Comparison of ENCODE assay signal across 25 mouse cellular contexts in the genomic region with DNA sequence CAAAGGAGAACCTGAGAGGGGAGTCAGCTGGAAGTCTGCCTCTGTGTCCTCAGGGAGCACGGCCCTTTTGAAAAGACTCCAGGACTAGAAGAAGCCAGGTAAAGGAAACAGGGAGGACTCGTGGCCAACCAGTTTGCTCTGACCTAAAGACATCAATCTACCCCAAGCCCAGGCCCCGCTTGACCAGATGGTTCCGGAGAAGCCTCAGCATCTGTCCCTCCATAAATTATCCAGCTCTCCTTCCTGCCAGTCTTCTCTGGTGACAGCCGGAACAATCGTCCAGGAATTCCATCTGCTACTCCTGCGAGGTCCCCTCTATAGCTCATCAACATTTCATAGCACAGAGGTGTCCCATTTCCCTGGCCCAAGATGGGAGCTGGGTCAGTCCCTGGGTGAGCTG. TPM values are rescaled to one million over a fixed set of nuclear protein-coding genes. Genes with fewer than 3 reads are reported as not detected.
DNase-seq lines count a peak whose midpoint lies in the region; TF ChIP-seq lines count a peak whose summit lies in the region.
"Had no signal": no experiment of that assay in that cellular context is flagged by ENCODE, and none has a peak within 500 bp of the region (broad histone marks: within the 10 kb centered on the region; RNA-seq: fewer than 3 reads in every experiment).

No protein-coding gene starts in this region.

- no peak overlapping the region for H3K27ac ChIP-seq in cerebellum, adult 2 months (ENCODE audit: insufficient read depth, low read length)
- H3K27ac ChIP-seq: forebrain, embryonic 12.5 days; hindbrain, postnatal 0 days; intestine, embryonic 15.5 days; layer of hippocampus, adult 2 months; liver, embryonic 12.5 days; midbrain, embryonic 13.5 days; stomach, embryonic 15.5 days had no signal

- TF ChIP-seq CTCF in cerebellum, adult 2 months (IDR thresholded peaks at IDR 0.05; ENCODE audit: borderline replicate concordance, insufficient read depth, low read depth, low read length): no peak

- 16% methylated on average over 7 of the region's 7 CpGs for WGBS in cerebellum, adult 2 months

- TF ChIP-seq POLR2A in cerebellum, adult 2 months (IDR thresholded peaks at IDR 0.05; ENCODE audit: borderline replicate concordance, insufficient read depth, low read length): no peak

- no peak overlapping the region for H3K4me3 ChIP-seq in cerebellum, adult 2 months (replicated peaks; ENCODE audit: insufficient read depth, low read depth, low read length)
- H3K4me3 ChIP-seq: erythroblast, embryonic 14.5 days; forebrain, embryonic 12.5 days; intestine, embryonic 15.5 days; layer of hippocampus, adult 2 months; liver, embryonic 12.5 days; megakaryocyte, embryonic 14.5 days; midbrain, embryonic 13.5 days; stomach, embryonic 15.5 days had no signal

- peaks cover 3% of the 10 kb centered on the region; the same call in 1 of the 2 replicates for H3K4me1 ChIP-seq in cerebellum, adult 2 months (ENCODE audit: control insufficient read depth, insufficient read depth, low read length)

- DNase-seq in cerebellum, postnatal 10 days: peak; percentile 43 to 51
- DNase-seq in cerebellum, adult 2 months: no peak
- peak; percentile 81 for DNase-seq in heart, adult 11 months
- DNase-seq in heart, postnatal 14 days: no peak
- DNase-seq in retina, embryonic 14.5 days (ENCODE audit: low spot score): peak; percentile 40
- DNase-seq in retina, postnatal 1 day: no peak
- no peak for DNase-seq in layer of hippocampus, adult 9-10 months (ENCODE audit: low spot score)
- DNase-seq in spleen, postnatal 4 days (ENCODE audit: low spot score in 2 of 2): no peak
- DNase-seq: adrenal gland, postnatal 36 days; cerebellum, adult 18-20 months; cerebellum, postnatal 25 days; heart, postnatal 4 days; left cerebral cortex, postnatal 4 days; liver, postnatal 0 days; lung, postnatal 36 days had no signal

- no peaks in the 10 kb centered on the region for H3K27me3 ChIP-seq in cerebellum, adult 2 months (ENCODE audit: control insufficient read depth, insufficient read depth, low read length)
- H3K27me3 ChIP-seq: forebrain, embryonic 12.5 days; intestine, embryonic 15.5 days; midbrain, embryonic 13.5 days; stomach, embryonic 15.5 days had no signal

- intact Hi-C loops in heart, postnatal 14 days (cut with DNase I): no loop called here

RNA-seq across cellular contexts. Expression of a gene that starts 1.8 kb away (rescaled TPM):
- polyA plus RNA-seq in cerebellum, adult 2 months (2012; rRNA removed): 64.8 and 65.9 TPM in 2 replicates
- total RNA-seq in heart, postnatal 14 days (2021): 10 to 100 TPM; 40.6 to 42.9 TPM

RNA-seq across cellular contexts. Expression of a gene that starts 12.6 kb away (rescaled TPM):
- polyA plus RNA-seq in cerebellum, adult 2 months (2012; rRNA removed): 8.8 and 9.0 TPM in 2 replicates
- total RNA-seq in heart, postnatal 14 days (2021): under 1 TPM; 0.68 to 0.84 TPM
- total RNA-seq: gastrocnemius, adult 18-20 months had no signal
- polyA plus RNA-seq: erythroblast, embryonic 14.5 days; liver, embryonic 12.5 days; liver, postnatal 0 days had no signal

RNA-seq across cellular contexts. Expression of a gene that starts 31.3 kb away (rescaled TPM):
- 26.8 and 28.1 TPM in 2 replicates for polyA plus RNA-seq in cerebellum, adult 2 months (2012; rRNA removed)
- total RNA-seq in heart, postnatal 14 days (2021): under 1 TPM; 0.50 to 0.85 TPM
- polyA plus RNA-seq: liver, postnatal 0 days had no signal

RNA-seq across cellular contexts. Expression of a gene that starts 36.8 kb away (rescaled TPM):
- 111 and 117 TPM in 2 replicates for polyA plus RNA-seq in cerebellum, adult 2 months (2012; rRNA removed)
- 10 to 100 TPM; 72.4 to 77.7 TPM for total RNA-seq in heart, postnatal 14 days (2021)

RNA-seq across cellular contexts. Expression of a gene that starts 36.8 kb away (rescaled TPM):
- polyA plus RNA-seq in cerebellum, adult 2 months (2012; rRNA removed): 62.5 and 65.2 TPM in 2 replicates
- 10 to 100 TPM; 19.1 to 27.3 TPM for total RNA-seq in heart, postnatal 14 days (2021)

Comparison
In these comparisons a context has a peak if more than half of its experiments do, and no peak if none do; other contexts are left out.
1. DNase-seq: peak in cerebellum, postnatal 10 days (2 of 2), heart, adult 11 months (single experiment) and retina, embryonic 14.5 days (single experiment); none in cerebellum, adult 2 months (0 of 2), heart, postnatal 14 days (0 of 2), retina, postnatal 1 day (single experiment), layer of hippocampus, adult 9-10 months (single experiment) and spleen, postnatal 4 days (0 of 2).